Mouse (Mus musculus): ENCODE data around the gene Usb1.
A peak's percentile ranks its signal among the peaks of the same experiment; 100 is the strongest.

Usb1 gene

DNA sequence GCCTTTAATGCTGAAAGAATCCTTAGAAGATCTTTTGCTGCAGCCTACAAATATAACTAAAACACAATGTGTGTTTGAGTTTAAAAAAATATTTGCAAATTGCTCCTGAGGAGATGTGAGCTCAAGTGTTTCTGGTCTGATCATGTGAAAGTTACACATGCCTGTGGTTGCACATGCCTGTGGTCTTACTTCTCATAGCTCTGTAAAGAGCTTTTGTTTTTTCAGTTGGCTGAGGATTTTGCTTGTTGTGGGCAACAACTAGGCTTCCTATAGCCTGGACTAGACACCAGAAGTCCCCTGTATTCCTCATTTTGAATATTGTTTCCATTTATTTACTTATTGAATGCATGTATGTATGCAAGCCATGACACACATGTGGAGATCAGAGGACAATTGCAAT is 4.3 kb downstream of the Usb1 start:
- no peak for DNase-seq (ENCODE audit: low spot score)

DNA sequence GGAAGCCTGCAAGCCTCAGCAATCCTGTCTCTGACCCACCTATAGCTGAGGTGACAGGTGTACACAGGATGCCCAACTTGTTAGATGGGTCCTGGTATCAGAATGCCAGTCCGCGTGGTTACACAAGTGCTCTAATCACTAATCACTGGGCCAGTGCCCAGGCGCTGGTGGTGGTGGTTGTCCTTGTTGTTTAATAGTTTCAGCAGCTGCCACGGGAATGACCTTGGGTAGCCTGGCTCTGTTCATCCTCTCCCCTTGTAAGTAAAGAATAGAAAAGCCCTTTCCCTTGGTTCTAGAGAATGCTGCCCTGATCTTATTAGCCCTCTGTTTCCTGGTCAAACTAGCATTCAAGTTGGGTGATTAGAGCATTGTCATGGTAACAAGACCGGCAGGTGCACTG is 9.6 kb downstream of the Usb1 start:
- no peak for DNase-seq (ENCODE audit: low spot score)

- no peak for DNase-seq (ENCODE audit: low spot score)
Observed at GRCm38 (mm10) chr8:95344668-95345067, 12.6 kb downstream of the Usb1 start.

DNA sequence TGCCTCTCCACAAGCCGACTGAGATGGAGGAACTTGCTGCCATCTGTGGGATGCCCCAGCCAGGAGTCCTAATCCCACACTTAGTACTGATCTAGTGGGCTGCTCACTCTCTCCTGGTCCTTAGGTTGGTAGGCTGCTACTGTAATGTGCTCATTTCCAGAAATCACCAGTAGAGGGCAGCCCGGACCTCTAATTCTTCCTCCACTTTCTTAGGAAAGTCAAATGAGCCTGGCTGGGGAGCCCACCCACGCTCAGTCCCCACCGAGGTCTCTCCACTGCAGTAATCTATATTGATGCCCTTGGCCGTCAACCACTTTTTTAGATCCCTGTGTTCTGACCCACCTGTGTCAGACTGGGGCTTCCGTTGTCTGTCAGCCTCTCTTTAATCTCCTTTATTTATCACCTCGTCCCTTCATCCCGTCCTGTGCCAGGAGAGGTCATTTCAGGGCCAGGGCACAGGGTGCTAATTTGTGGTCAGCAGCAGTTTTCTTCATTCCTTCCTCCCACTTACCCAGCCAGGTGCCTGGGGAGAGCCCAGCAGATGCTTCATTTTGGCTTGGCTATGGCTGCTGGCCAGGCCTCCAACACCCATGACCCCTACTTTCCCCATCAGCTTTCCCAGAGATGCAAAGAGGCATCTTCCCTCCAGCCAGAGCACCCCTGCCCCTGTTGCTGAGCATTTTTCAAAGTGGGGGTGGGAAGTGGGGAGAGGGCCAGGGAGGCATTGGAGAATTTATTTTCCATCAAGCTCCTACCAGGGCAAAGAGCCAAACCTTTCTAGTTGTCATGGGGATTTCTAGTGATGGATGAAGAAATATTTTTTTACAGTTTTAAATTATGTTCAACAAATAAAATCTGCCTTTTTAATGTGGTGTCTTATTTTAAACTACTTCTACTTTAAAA is 14.8 kb downstream of the Usb1 start:
- DNase-seq (ENCODE audit: low spot score) = peak; percentile 51

DNA sequence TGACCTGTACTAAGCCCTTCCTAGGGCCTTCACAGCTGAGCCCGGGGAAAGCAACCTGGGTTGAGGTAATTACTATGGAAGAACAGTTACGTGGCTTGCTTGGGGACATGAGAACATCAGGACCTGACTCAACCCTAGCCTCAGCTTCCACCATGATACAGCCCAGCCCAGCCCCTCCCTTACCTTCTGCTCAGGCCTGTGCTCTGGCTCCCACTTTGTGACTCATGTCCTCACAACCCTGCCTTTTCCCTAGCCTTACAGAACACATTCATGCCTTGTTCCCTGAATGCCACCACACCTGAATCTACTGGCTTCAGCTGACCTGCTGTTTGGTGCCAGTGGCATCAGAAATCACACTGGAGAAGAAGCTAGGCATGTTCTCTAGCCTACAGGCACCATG is 16.3 kb downstream of the Usb1 start:
- no peak for DNase-seq (ENCODE audit: low spot score)

DNA sequence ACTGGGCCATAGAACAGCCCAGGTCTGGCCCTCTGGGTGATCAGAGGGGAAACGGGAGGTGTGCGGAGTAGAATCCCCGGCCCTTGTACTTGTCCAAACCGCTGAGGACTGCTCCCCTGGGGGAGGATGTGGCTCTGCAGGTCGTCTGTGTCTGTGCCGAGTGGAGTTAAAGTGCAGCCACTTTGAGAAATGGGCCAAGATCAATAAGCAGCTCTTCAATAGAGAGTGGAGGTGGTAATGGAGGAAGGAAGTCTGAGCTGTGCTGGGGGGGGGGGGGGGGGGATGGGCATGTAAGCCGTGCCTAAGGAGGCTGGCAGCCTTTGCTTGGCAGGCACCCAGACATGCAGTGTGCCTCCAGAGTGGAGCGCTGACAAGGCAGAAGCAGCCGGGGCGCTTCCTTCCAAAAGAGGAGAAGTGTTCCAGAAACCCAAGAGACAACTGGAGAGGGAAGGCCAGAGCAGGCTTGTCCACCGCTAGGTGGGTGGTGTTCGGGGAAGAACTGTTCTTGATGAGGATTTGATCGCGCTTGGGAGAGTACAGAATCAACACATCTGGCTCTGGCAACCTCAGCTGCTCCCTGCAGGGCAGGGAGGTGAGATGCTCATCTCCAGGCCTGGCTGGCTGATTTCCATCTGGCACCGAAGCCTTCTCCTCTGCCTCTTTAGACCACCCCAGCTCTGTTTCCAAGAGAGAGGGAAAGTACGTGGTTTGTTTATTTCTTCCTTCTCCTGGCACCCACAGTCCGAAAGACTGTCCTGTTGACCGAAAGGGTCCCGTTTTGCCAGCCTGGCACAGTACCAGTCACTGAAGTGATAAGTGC is 16.9 kb downstream of the Usb1 start:
- no peak for DNase-seq (ENCODE audit: low spot score)

DNA sequence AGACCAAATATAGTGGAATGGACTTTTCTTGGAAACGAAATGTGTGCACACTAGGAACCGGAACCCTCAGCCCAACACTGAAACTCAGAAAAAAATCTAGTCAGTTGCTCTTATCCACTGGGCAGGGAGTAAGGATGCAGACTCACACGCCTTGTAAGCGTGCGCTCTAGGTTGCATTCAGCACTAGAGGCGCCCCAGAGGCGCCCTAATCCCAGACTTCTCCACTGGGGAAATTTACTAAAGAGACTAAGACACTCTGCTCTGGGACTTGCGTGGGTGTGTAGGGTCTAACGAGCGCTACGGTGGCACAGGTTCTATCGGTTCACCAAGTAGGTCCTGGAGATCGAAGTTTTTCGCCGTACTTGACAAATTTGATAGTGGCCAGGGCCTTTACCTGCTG is 19.4 kb downstream of the Usb1 start:
- no peak for DNase-seq (ENCODE audit: low spot score)

DNA sequence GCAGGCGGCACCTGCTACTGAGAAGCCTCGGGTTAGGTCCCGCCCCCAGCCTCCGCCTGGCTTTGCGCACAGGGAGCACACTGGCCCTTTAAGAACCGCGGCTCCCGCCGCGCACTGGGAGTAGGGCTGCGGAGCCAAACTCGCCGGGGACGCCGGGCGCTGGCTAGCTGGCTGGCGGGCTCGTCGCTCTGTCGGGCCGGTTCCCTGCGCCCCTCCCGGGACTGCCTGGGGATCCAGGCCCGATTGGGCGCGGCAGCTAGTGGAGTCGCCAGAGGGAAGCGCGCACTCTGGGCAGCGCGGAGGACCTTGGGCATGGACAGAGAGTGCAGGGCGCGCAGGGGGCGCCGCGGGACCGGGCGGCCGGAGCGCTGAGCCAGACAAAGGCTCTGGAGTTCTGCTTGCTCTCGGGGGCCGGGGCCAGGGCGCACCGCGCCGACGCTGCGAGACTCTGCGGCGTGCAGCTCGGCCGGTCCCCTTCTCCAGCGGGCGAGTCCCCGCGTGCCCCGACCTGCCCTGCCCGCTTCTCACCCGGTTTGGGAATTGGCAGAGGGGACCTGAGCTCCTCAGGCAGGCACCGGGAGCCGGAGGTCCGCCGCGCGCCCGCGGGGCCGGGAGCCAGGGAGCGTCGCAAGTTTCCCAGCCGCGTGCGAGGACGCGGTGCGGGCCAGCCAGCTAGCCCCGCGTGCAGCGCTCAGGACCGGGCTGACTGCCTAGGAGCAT is 20.2 kb downstream of the Usb1 start, which contains the start of gene Mmp15:
Gene Mmp15 (plus strand): TSS at position 118 of the 720 bp plus-strand sequence.
- DNase-seq (ENCODE audit: low spot score) = no peak

DNA sequence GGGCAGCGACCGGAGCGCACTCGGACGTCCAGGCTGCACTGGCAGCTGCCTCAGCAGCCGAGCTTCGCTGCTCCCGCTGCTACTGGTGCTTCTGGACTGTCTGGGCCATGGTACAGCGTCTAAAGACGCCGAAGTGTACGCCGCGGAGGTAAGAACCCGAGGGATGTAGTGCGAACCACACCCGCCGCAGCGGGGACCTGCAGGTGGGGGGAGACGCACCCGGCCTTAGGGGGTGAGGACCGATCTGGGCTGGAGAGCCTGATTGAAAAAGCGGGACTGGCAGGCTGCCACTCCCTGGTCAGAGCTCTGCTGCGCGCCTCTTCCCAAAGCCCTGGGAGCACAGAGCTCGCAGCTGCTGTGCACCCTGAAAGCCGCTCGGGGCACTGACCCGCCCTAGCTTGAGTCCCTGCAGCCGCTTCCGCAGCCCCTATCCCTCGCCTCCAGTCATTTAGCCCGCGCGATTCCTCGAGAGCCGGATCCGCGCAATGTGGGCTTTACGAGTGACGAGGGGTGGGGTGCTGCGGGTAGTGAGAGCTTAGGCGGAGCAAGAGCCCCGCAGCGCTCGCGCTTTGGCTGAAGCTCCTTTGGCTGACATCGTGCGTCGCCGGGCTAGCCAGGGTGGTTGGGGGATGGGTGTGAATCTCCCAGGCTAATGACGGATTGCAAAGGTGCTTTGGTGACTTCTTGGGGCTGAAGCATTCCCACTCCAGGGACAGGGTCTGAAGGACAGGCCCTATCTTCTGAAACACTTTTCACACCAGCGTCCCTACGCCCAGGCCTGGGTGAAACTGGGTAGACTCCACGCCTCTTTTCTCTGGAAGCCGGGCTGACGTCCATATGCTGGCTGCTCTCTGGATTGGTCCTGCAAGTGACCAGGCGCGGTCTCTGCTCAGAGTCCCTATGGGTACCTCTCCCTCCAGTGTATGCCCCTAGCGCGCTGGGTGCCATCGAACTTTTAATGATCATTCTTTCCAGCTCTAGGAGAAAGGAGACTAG is 21.1 kb downstream of the Usb1 start:
- no peak for DNase-seq (ENCODE audit: low spot score)

DNA sequence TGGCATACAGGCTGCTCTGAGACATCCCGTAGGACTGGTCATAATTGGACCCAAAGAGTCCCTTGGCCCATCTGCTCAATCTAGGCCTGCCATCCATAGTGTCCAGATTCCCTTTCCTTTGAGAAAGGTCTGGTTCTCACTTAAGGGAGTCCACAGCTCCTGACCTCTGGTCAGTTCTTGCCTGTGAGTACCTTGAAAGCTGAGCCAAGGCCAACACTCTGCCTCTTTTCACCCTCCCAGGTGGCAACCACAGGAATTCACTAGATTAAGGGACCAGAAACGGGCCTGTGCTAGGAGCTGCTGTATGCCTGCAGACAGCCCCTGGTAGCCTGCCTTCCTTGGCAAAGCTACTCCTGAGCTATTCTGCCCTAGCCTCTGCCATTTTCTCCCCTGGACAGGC is 22.5 kb downstream of the Usb1 start:
- no peak for DNase-seq (ENCODE audit: low spot score)

DNA sequence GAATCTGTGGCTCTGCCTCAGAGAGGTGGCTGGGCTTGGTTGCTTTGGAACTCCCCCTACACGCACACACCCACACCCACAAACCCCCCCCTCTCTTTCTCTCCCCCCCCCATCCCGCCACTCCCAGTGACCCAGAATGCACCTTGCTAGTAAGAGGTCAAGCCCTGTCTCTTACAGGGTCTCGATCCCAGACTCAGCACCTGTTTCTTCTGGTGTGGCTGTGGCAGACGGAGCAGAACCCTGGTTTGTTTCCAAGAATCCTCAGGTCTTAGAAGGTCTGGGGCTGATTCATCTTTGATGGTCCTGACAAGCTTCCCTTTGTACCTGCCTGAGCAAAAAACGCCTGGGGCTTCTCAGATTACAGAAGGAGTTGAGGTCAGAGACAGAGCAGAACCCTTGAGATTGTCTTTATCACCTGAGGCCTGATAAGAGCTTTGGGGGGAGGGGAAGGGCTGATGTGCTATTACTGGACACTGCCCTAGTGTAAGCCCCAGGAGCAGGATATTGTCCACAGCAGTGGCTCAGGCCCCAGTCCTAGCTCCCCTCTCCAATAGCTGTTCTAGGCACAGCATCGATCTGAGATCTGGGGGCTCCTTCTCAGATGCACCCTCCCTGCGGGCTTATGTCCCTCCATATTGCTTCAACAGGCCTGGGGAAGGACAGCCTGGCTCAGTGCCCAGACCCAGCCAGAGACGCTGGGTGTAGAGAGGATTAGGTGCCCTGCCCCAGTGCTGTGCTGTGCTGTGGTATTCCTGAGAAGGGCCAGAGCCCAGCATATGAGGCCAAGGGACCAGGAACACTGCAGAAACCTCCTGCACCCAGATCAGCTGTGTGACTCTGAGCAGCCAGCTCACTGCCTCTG is 26.7 kb downstream of the Usb1 start:
- DNase-seq (ENCODE audit: low spot score) = no peak

DNA sequence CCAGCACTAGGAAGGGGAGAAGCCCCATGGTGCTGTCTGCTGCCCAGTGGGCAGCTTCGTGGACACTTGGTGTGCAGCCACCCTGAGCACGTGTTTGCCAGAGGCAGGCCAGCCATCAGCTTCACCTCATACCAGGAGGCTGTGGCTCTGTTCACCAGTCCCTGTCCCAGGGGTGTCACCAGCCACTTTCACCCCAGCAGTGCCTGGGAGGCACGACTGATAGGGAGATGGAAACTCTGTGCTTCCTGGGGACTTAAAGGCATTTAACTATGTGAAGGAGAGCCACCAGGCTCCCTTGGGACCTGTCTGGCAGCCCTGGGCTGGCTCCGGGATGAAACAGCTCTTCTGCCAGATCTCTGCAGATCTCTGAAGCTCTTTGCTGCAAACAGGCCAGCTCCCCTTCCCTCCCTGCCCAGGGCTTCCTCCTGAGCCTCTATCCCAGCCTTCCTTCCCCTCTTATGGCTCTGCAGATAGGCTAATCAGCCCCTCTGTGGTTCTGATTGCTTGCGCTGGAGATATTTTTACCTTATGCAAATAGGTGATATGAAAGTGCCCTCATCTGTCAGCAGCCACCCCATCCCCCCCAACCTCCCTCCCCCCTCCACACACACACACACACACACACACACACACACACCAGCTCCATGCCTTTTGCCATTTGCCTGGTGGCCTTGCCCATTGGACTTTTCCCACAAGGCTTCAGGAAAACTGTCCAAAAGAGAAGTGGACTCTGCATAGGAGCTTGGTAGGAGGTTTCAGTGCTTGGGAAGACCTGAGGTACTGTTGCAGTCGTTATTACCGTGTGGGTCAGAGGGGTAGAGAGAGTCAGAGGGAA is 28.3 kb downstream of the Usb1 start:
- no peak for DNase-seq (ENCODE audit: low spot score)

- DNase-seq (ENCODE audit: low spot score) = no peak
Observed at GRCm38 (mm10) chr8:95361016-95361341, 28.9 kb downstream of the Usb1 start.

DNA sequence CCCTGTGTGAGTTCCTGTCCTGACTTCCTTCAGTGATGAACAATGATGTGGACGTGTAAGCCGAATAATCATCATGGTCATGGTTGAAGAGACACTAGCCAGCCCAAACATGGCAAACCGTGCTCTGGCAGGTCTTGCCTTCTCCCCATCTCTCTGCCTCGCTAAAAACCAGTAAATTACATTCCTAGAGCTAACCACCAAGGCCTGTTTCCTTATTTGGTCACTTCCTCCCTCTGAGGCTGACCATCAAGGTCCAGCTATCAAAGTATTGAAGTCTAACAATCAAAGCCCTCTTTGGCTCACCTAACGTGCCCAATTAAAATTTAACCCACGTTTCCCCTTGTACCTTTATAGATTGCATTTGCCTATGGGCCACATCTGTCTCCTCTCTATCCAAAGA is 30.2 kb downstream of the Usb1 start:
- DNase-seq (ENCODE audit: low spot score) = no peak

GRCm38 (mm10) chr8:95363849-95364248 is 31.8 kb downstream of the Usb1 start:
- DNase-seq (ENCODE audit: low spot score) = no peak

- DNase-seq (ENCODE audit: low spot score) = no peak
Observed at GRCm38 (mm10) chr8:95369581-95370326, 37.7 kb downstream of the Usb1 start.

DNA sequence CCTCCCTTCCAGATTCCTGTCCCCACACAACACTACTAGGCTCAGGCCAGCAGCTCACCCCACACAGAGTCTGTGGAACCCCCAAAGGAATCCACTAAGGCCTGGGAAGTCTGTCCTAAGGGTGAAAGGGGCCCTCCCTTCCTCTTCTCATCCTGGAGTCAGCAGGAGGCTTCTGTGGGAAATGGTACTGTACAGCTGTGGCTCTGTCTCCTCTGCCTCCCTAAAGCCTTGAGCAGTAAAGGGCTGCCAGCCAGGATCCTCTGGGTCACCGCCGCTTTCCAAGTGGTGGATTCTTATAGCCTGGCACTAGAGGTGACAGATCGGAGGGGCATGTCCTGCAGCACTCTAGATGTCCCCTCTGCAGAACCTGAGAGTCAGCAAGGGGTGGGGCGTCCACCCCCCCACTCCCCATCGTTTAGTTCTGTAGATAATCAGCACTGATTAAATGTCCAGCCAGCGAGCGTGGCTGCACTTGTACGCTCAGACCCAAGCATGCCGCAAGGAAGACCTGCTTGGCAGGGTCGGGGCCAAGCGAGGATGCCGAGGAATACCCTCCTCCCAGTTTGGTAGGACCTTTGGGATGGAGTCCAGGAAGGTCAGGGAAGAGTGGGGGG is 41.4 kb downstream of the Usb1 start:
- no peak for DNase-seq (ENCODE audit: low spot score)

DNA sequence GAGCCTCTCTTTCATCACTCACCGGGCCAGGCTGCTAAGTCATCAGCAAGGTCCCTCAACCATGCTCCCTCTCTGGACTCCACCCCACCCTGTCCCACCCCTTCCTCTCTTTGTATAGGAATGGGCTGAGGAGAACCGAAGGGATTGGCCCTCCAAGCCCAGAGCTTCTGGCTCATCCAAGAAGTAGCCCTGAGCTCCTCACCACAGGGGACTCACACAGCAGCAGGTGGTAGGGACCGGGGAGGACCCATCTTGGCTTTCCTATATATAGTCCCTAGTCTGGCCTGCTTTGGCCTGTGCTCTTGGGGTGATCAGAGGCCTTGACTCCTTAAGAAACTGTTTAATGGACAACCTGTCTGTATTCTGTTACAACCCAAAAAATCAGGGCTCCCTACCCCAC is 42.3 kb downstream of the Usb1 start:
- DNase-seq (ENCODE audit: low spot score) = no peak
